Mouse (Mus musculus): ENCODE data around the gene Sgms1. TPM values are rescaled to one million over a fixed set of nuclear protein-coding genes. Genes with fewer than 3 reads are reported as not detected.

The Sgms1 gene
- polyA plus RNA-seq, 1 experiment from 2014 or later = 50.8 TPM

DNA sequence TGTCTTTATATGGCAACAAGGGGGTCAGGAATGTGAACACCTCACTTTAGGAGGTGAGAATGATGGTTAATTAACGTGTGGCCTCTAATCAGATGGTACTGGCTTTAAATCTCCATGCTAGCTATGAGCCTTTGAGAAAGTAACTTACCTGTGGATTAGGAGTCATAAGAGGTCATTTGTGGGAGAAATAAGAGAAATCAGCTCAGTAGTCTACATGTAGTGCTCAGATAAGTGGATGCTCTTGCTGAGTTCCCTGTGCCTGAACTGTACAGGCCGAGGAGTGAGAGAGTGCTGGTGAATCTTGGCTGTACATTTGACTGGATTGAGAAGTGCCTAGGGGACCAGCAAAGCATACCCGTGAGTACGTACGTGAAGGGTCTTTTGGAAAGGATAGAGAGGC lies 14.3 kb upstream of the Sgms1 start:
- Histone ChIP-seq H3K9me3 (ENCODE audit: control insufficient read depth, low read length) (no peaks in the 10 kb centered on the region), H3K27ac (ENCODE audit: low read depth, low read length) (no peak overlapping the region), H3K4me1 (ENCODE audit: control insufficient read depth, insufficient read depth, low read length) (no peaks in the 10 kb centered on the region), H3K27me3 (ENCODE audit: control insufficient read depth, insufficient read depth, low read length) (no peaks in the 10 kb centered on the region), H3K4me3 (ENCODE audit: low read length) (no peak overlapping the region), H3K4me2 (replicated peaks; ENCODE audit: low read depth, low read length) (no peak overlapping the region), H3K9ac (ENCODE audit: low read depth, low read length) (no peak overlapping the region), H3K36me3 (ENCODE audit: control insufficient read depth, insufficient read depth, low read length) (no peaks in the 10 kb centered on the region)
- WGBS = 84% methylated on average over 5 of the region's 5 CpGs
- no peak for ATAC-seq (ENCODE audit: low FRiP score, low TSS enrichment)

DNA sequence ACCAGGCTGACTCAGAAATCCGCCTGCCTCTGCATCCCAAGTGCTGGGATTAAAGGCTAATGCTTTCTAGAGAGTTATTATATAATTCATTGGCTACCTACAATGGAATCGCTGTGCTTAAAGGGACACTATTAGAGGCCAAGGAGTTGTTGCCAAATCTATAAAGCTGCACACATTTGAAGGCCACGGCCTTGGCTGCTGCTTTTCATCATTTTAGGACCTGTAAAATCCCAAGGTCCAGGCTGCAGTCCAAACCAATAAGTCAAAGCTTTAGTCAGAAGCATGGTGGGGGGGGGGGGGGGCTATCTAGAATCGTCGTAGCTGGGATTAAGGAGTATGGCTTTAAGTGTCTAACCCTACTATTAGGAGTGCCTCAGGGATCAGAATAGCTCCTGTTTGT lies 9.0 kb upstream of the Sgms1 start:
- Histone ChIP-seq H3K27me3 (ENCODE audit: control insufficient read depth, insufficient read depth, low read length) (no peaks in the 10 kb centered on the region), H3K9me3 (ENCODE audit: control insufficient read depth, low read length) (no peaks in the 10 kb centered on the region), H3K4me1 (ENCODE audit: control insufficient read depth, insufficient read depth, low read length) (no peaks in the 10 kb centered on the region), H3K9ac (ENCODE audit: low read depth, low read length) (no peak overlapping the region), H3K36me3 (ENCODE audit: control insufficient read depth, insufficient read depth, low read length) (no peaks in the 10 kb centered on the region), H3K27ac (ENCODE audit: low read depth, low read length) (no peak overlapping the region), H3K4me3 (ENCODE audit: low read length) (no peak overlapping the region), H3K4me2 (replicated peaks; ENCODE audit: low read depth, low read length) (no peak overlapping the region)
- no peak for ATAC-seq (ENCODE audit: low FRiP score, low TSS enrichment)
- WGBS = 74% methylated on average over 5 of the region's 5 CpGs

DNA sequence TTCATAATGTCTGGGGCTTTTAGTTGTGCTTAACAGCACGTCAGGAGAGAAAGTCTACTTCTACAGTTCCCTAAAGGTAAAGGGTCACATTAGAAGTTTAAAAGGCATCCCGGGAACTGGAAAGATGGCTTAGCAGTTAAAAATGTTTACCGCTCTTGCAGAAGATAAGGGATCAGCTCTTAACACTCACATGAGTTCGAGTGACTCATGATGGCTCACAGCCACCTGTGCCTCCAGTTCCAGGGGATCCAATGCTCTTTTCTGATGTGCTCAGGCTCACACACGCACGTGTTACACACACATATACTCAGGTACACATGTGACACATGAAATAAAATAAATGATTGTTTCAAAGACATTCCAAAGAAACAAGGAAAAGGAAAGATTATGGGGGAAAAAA lies 6.8 kb upstream of the Sgms1 start:
- Histone ChIP-seq H3K4me1 (ENCODE audit: control insufficient read depth, insufficient read depth, low read length) (no peaks in the 10 kb centered on the region), H3K4me3 (ENCODE audit: low read length) (no peak overlapping the region), H3K36me3 (ENCODE audit: control insufficient read depth, insufficient read depth, low read length) (no peaks in the 10 kb centered on the region), H3K4me2 (replicated peaks; ENCODE audit: low read depth, low read length) (no peak overlapping the region), H3K27ac (ENCODE audit: low read depth, low read length) (no peak overlapping the region), H3K27me3 (ENCODE audit: control insufficient read depth, insufficient read depth, low read length) (no peaks in the 10 kb centered on the region), H3K9me3 (ENCODE audit: control insufficient read depth, low read length) (no peaks in the 10 kb centered on the region), H3K9ac (ENCODE audit: low read depth, low read length) (no peak overlapping the region)
- ATAC-seq (ENCODE audit: low FRiP score, low TSS enrichment) = no peak
- WGBS = 80% methylated on average over 6 of the region's 6 CpGs

DNA sequence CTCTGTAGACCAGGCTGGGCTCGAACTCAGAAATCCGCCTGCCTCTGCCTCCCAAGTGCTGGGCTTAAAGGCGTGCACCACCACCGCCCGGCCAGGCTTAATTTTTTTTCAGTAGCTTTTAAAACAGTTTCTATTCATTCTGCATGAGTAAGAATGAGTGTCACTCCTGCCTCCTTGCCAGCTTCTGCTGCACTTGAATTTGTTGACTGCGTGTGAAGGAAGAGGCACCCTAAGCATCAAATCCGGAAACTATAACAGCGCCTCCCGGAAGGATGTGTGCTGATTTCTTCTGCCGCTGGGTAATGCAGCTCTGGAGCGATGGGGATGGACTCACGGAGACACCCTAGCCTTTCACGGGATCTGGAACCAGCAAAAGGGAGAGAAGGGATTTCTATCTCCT lies 5.3 kb upstream of the Sgms1 start:
- no peaks in the 10 kb centered on the region for H3K36me3 ChIP-seq (ENCODE audit: control insufficient read depth, insufficient read depth, low read length)
- no peak overlapping the region for H3K4me3 ChIP-seq (ENCODE audit: low read length)
- ATAC-seq (ENCODE audit: low FRiP score, low TSS enrichment) = no peak
- no peaks in the 10 kb centered on the region for H3K27me3 ChIP-seq (ENCODE audit: control insufficient read depth, insufficient read depth, low read length)
- no peak overlapping the region for H3K27ac ChIP-seq (ENCODE audit: low read depth, low read length)
- WGBS = 89% methylated on average over 13 of the region's 13 CpGs
- no peak overlapping the region for H3K9ac ChIP-seq (ENCODE audit: low read depth, low read length)
- H3K4me2 ChIP-seq (replicated peaks; ENCODE audit: low read depth, low read length) = no peak overlapping the region
- no peaks in the 10 kb centered on the region for H3K9me3 ChIP-seq (ENCODE audit: control insufficient read depth, low read length)
- 0 out of 2 replicates have a peak, but pooled peaks cover 3% of the 10 kb centered on the region for H3K4me1 ChIP-seq (ENCODE audit: control insufficient read depth, insufficient read depth, low read length)

- no peaks in the 10 kb centered on the region for H3K27me3 ChIP-seq (ENCODE audit: control insufficient read depth, insufficient read depth, low read length)
- H3K27ac ChIP-seq (ENCODE audit: low read depth, low read length) = no peak overlapping the region
- no peaks in the 10 kb centered on the region for H3K36me3 ChIP-seq (ENCODE audit: control insufficient read depth, insufficient read depth, low read length)
- H3K4me1 ChIP-seq (ENCODE audit: control insufficient read depth, insufficient read depth, low read length) = 0 out of 2 replicates have a peak, but pooled peaks cover 4% of the 10 kb centered on the region
- H3K4me2 ChIP-seq (replicated peaks; ENCODE audit: low read depth, low read length) = no peak overlapping the region
- no peak for ATAC-seq (ENCODE audit: low FRiP score, low TSS enrichment)
- 80% methylated on average over 8 of the region's 8 CpGs for WGBS
- H3K9ac ChIP-seq (ENCODE audit: low read depth, low read length) = no peak overlapping the region
- H3K4me3 ChIP-seq (ENCODE audit: low read length) = no peak overlapping the region
- no peaks in the 10 kb centered on the region for H3K9me3 ChIP-seq (ENCODE audit: control insufficient read depth, low read length)
Observed at GRCm38 (mm10) chr19:32393758-32394450, 4.4 kb upstream of the Sgms1 start.

GRCm38 (mm10) chr19:32393092-32393745 lies 3.7 kb upstream of the Sgms1 start:
- H3K4me3 ChIP-seq (ENCODE audit: low read length) = no peak overlapping the region
- H3K27me3 ChIP-seq (ENCODE audit: control insufficient read depth, insufficient read depth, low read length) = no peaks in the 10 kb centered on the region
- H3K36me3 ChIP-seq (ENCODE audit: control insufficient read depth, insufficient read depth, low read length) = no peaks in the 10 kb centered on the region
- H3K9ac ChIP-seq (ENCODE audit: low read depth, low read length) = no peak overlapping the region
- no peak overlapping the region for H3K27ac ChIP-seq (ENCODE audit: low read depth, low read length)
- no peak overlapping the region for H3K4me2 ChIP-seq (replicated peaks; ENCODE audit: low read depth, low read length)
- no peak for ATAC-seq (ENCODE audit: low FRiP score, low TSS enrichment)
- no peaks in the 10 kb centered on the region for H3K9me3 ChIP-seq (ENCODE audit: control insufficient read depth, low read length)
- 0 out of 2 replicates have a peak, but pooled peaks cover 4% of the 10 kb centered on the region for H3K4me1 ChIP-seq (ENCODE audit: control insufficient read depth, insufficient read depth, low read length)
- 62% methylated on average over 4 of the region's 4 CpGs for WGBS

- Histone ChIP-seq H3K4me1 (ENCODE audit: control insufficient read depth, insufficient read depth, low read length) (peaks cover 10% of the 10 kb centered on the region), H3K27me3 (ENCODE audit: control insufficient read depth, insufficient read depth, low read length) (no peaks in the 10 kb centered on the region), H3K27ac (ENCODE audit: low read depth, low read length) (no peak overlapping the region), H3K36me3 (ENCODE audit: control insufficient read depth, insufficient read depth, low read length) (no peaks in the 10 kb centered on the region), H3K9ac (ENCODE audit: low read depth, low read length) (no peak overlapping the region), H3K9me3 (ENCODE audit: control insufficient read depth, low read length) (no peaks in the 10 kb centered on the region), H3K4me3 (ENCODE audit: low read length) (no peak overlapping the region), H3K4me2 (replicated peaks; ENCODE audit: low read depth, low read length) (no peak overlapping the region)
- WGBS = 92% methylated on average over 3 of the region's 3 CpGs
- ATAC-seq (ENCODE audit: low FRiP score, low TSS enrichment) = no peak
Observed at GRCm38 (mm10) chr19:32391441-32391840, 1.9 kb upstream of the Sgms1 start.

DNA sequence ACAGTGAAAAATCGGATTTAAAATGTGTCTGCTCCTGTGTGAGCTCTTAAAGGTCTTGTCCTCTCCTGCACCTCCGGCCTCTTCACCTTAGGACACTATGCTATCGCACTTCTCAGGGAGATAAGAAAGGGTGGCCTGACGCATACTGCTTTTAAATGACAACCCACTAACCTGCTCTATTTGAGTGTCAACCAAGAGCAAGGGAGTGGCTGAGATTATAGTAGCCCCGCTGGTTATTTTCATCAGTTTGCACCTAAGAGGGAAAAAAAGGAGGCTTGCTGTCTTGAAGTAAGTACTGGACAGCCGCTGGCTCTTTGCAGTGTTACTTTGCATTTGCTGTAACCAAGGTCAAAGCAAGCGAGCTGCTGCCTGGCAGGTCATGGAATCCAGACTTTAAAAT lies 602 bp upstream of the Sgms1 start:
- no peak for ATAC-seq (ENCODE audit: low FRiP score, low TSS enrichment)

DNA sequence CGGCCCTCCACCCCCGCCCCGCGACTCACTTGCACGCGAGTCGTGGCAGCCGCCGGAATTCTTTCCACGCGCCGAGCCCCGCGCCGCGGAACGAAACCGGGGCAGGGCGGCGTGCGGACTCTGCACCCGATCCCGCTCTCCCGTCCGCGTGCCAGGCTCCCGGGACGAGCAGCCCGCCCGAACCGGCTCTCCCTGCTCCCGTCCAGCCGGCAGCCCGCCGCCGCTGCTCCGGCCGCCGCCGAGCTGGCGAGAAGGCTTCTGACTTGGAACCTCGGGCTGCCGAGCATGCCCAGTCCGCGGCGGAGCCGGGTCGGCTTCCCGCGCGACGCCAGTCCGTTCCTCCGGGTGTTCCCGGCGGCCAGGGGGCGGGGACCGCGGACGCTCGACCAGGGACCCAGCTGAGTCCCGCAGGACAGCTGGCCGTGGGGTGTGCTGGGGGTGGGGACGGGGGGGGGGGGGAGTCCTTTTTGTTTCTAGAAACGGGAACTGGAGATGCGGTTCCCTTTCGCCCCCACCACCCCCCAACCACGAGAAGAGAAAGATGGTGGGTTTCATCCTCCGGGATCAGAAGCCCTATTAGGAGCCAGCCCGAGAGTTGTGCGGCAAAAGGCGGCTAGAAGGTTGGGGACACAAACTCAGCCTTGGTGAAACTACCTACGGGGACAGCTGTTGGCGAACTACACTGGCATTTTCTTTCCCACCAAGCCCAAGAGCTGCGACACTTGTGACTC lies 1.2 kb downstream of the Sgms1 start:
- no peaks in the 10 kb centered on the region for H3K27me3 ChIP-seq (ENCODE audit: control insufficient read depth, insufficient read depth, low read length)
- under 1% methylated on average over 67 of the region's 75 CpGs for WGBS
- peak overlapping the region; percentile 83 for H3K27ac ChIP-seq (ENCODE audit: low read depth, low read length)
- peak; percentile 91 for ATAC-seq (ENCODE audit: low FRiP score, low TSS enrichment)
- no peaks in the 10 kb centered on the region for H3K36me3 ChIP-seq (ENCODE audit: control insufficient read depth, insufficient read depth, low read length)
- H3K9ac ChIP-seq (ENCODE audit: low read depth, low read length) = peak overlapping the region; percentile 84
- H3K9me3 ChIP-seq (ENCODE audit: control insufficient read depth, low read length) = no peaks in the 10 kb centered on the region
- H3K4me3 ChIP-seq (ENCODE audit: low read length) = peak overlapping the region; percentile 57
- H3K4me2 ChIP-seq (replicated peaks; ENCODE audit: low read depth, low read length) = peak overlapping the region; percentile 83
- peaks cover 12% of the 10 kb centered on the region for H3K4me1 ChIP-seq (ENCODE audit: control insufficient read depth, insufficient read depth, low read length)

More for the DNA sequence above, 602 bp upstream of the Sgms1 start:
- no peak overlapping the region for H3K27ac ChIP-seq (ENCODE audit: low read depth, low read length)
- H3K27me3 ChIP-seq (ENCODE audit: control insufficient read depth, insufficient read depth, low read length) = no peaks in the 10 kb centered on the region
- WGBS = 82% methylated on average over 7 of the region's 7 CpGs
- peak overlapping the region; percentile 57 for H3K4me3 ChIP-seq (ENCODE audit: low read length)
- H3K9me3 ChIP-seq (ENCODE audit: control insufficient read depth, low read length) = no peaks in the 10 kb centered on the region
- no peaks in the 10 kb centered on the region for H3K36me3 ChIP-seq (ENCODE audit: control insufficient read depth, insufficient read depth, low read length)
- peak overlapping the region; percentile 83 for H3K4me2 ChIP-seq (replicated peaks; ENCODE audit: low read depth, low read length)
- H3K4me1 ChIP-seq (ENCODE audit: control insufficient read depth, insufficient read depth, low read length) = peaks cover 12% of the 10 kb centered on the region
- H3K9ac ChIP-seq (ENCODE audit: low read depth, low read length) = peak overlapping the region; percentile 84; the same call in 1 of the 2 replicates
